Mouse (Mus musculus): ENCODE measurements at regions not wholly inside any gene's neighbourhood (a gene's known extent, or its start where the extent isn't known, plus 50 kb on each side); places are given as distances from the start of the nearest gene placed in this dataset.

- 76% methylated on average over 1 of the region's 1 CpGs for WGBS
- no peaks in the 10 kb centered on the region for H3K36me3 ChIP-seq (ENCODE audit: control insufficient read depth, insufficient read depth, low read length)
- no peak overlapping the region for H3K27ac ChIP-seq (ENCODE audit: low read depth, low read length)
- H3K9ac ChIP-seq (replicated peaks; ENCODE audit: low read depth, low read length): no peak overlapping the region
- no peak overlapping the region for H3K4me2 ChIP-seq (ENCODE audit: low read depth, low read length)
- no peak for ATAC-seq (ENCODE audit: low read depth)
- H3K9me3 ChIP-seq (ENCODE audit: control insufficient read depth, low read length): no peaks in the 10 kb centered on the region
- H3K27me3 ChIP-seq (ENCODE audit: control insufficient read depth, insufficient read depth, low read length): no peaks in the 10 kb centered on the region
- H3K4me3 ChIP-seq (ENCODE audit: low read depth, low read length): no peak overlapping the region
- no peaks in the 10 kb centered on the region for H3K4me1 ChIP-seq (ENCODE audit: control insufficient read depth, insufficient read depth, low read length)
These were observed 137.4 kb upstream of the Cdyl start for GRCm38 (mm10) chr13:35522272-35522671.

- Histone ChIP-seq H3K9me3 (ENCODE audit: control insufficient read depth, low read length) (no peaks in the 10 kb centered on the region), H3K9ac (replicated peaks; ENCODE audit: low read depth, low read length) (no peak overlapping the region), H3K27ac (ENCODE audit: low read depth, low read length) (no peak overlapping the region), H3K4me1 (ENCODE audit: control insufficient read depth, insufficient read depth, low read length) (no peaks in the 10 kb centered on the region), H3K36me3 (ENCODE audit: control insufficient read depth, insufficient read depth, low read length) (no peaks in the 10 kb centered on the region), H3K27me3 (ENCODE audit: control insufficient read depth, insufficient read depth, low read length) (no peaks in the 10 kb centered on the region), H3K4me2 (ENCODE audit: low read depth, low read length) (no peak overlapping the region), H3K4me3 (ENCODE audit: low read depth, low read length) (no peak overlapping the region)
- ATAC-seq (ENCODE audit: low read depth): no peak
- 85% methylated on average over 3 of the region's 3 CpGs for WGBS
These were observed 130.1 kb upstream of the Cdyl start for GRCm38 (mm10) chr13:35529577-35529976.

- no peak overlapping the region for H3K27ac ChIP-seq (ENCODE audit: low read depth, low read length)
- no peak overlapping the region for H3K4me3 ChIP-seq (ENCODE audit: low read depth, low read length)
- no peaks in the 10 kb centered on the region for H3K36me3 ChIP-seq (ENCODE audit: control insufficient read depth, insufficient read depth, low read length)
- no peak overlapping the region for H3K4me2 ChIP-seq (ENCODE audit: low read depth, low read length)
- ATAC-seq (ENCODE audit: low read depth): no peak
- H3K9ac ChIP-seq (replicated peaks; ENCODE audit: low read depth, low read length): no peak overlapping the region
- H3K27me3 ChIP-seq (ENCODE audit: control insufficient read depth, insufficient read depth, low read length): no peaks in the 10 kb centered on the region
- H3K4me1 ChIP-seq (ENCODE audit: control insufficient read depth, insufficient read depth, low read length): no peaks in the 10 kb centered on the region
- no peaks in the 10 kb centered on the region for H3K9me3 ChIP-seq (ENCODE audit: control insufficient read depth, low read length)
- WGBS: 83% methylated on average over 7 of the region's 7 CpGs
These were observed 122.5 kb upstream of the Cdyl start for GRCm38 (mm10) chr13:35537106-35537505.

- 71% methylated on average over 5 of the region's 5 CpGs for WGBS
- Histone ChIP-seq H3K27me3 (ENCODE audit: control insufficient read depth, insufficient read depth, low read length) (no peaks in the 10 kb centered on the region), H3K9ac (replicated peaks; ENCODE audit: low read depth, low read length) (no peak overlapping the region), H3K27ac (ENCODE audit: low read depth, low read length) (no peak overlapping the region), H3K36me3 (ENCODE audit: control insufficient read depth, insufficient read depth, low read length) (no peaks in the 10 kb centered on the region), H3K4me1 (ENCODE audit: control insufficient read depth, insufficient read depth, low read length) (no peaks in the 10 kb centered on the region), H3K9me3 (ENCODE audit: control insufficient read depth, low read length) (no peaks in the 10 kb centered on the region), H3K4me2 (ENCODE audit: low read depth, low read length) (no peak overlapping the region), H3K4me3 (ENCODE audit: low read depth, low read length) (no peak overlapping the region)
- ATAC-seq (ENCODE audit: low read depth): no peak
These were observed 121.7 kb upstream of the Cdyl start for GRCm38 (mm10) chr13:35537936-35538335.

GRCm38 (mm10) chr13:35540433-35540832, 119.2 kb upstream of the Cdyl start:
- Histone ChIP-seq H3K9me3 (ENCODE audit: control insufficient read depth, low read length) (no peaks in the 10 kb centered on the region), H3K4me3 (ENCODE audit: low read depth, low read length) (no peak overlapping the region), H3K4me2 (ENCODE audit: low read depth, low read length) (no peak overlapping the region), H3K27ac (ENCODE audit: low read depth, low read length) (no peak overlapping the region), H3K9ac (replicated peaks; ENCODE audit: low read depth, low read length) (no peak overlapping the region), H3K27me3 (ENCODE audit: control insufficient read depth, insufficient read depth, low read length) (no peaks in the 10 kb centered on the region), H3K36me3 (ENCODE audit: control insufficient read depth, insufficient read depth, low read length) (no peaks in the 10 kb centered on the region), H3K4me1 (ENCODE audit: control insufficient read depth, insufficient read depth, low read length) (no peaks in the 10 kb centered on the region)
- 83% methylated on average over 2 of the region's 2 CpGs for WGBS
- no peak for ATAC-seq (ENCODE audit: low read depth)

GRCm38 (mm10) chr13:35541053-35541452, 118.6 kb upstream of the Cdyl start:
- Histone ChIP-seq H3K27me3 (ENCODE audit: control insufficient read depth, insufficient read depth, low read length) (no peaks in the 10 kb centered on the region), H3K36me3 (ENCODE audit: control insufficient read depth, insufficient read depth, low read length) (no peaks in the 10 kb centered on the region), H3K9me3 (ENCODE audit: control insufficient read depth, low read length) (no peaks in the 10 kb centered on the region), H3K4me3 (ENCODE audit: low read depth, low read length) (no peak overlapping the region), H3K9ac (replicated peaks; ENCODE audit: low read depth, low read length) (no peak overlapping the region), H3K4me2 (ENCODE audit: low read depth, low read length) (no peak overlapping the region), H3K4me1 (ENCODE audit: control insufficient read depth, insufficient read depth, low read length) (no peaks in the 10 kb centered on the region), H3K27ac (ENCODE audit: low read depth, low read length) (no peak overlapping the region)
- no peak for ATAC-seq (ENCODE audit: low read depth)
- WGBS: 87% methylated on average over 6 of the region's 6 CpGs

GRCm38 (mm10) chr13:35564006-35564405, 95.6 kb upstream of the Cdyl start:
- Histone ChIP-seq H3K27ac (ENCODE audit: low read depth, low read length) (no peak overlapping the region), H3K9ac (replicated peaks; ENCODE audit: low read depth, low read length) (no peak overlapping the region), H3K27me3 (ENCODE audit: control insufficient read depth, insufficient read depth, low read length) (no peaks in the 10 kb centered on the region), H3K4me1 (ENCODE audit: control insufficient read depth, insufficient read depth, low read length) (no peaks in the 10 kb centered on the region), H3K36me3 (ENCODE audit: control insufficient read depth, insufficient read depth, low read length) (no peaks in the 10 kb centered on the region), H3K4me3 (ENCODE audit: low read depth, low read length) (no peak overlapping the region), H3K9me3 (ENCODE audit: control insufficient read depth, low read length) (no peaks in the 10 kb centered on the region), H3K4me2 (ENCODE audit: low read depth, low read length) (no peak overlapping the region)
- ATAC-seq (ENCODE audit: low read depth): no peak
- 47% methylated on average over 1 of the region's 1 CpGs for WGBS

- Histone ChIP-seq H3K9me3 (ENCODE audit: control insufficient read depth, low read length) (no peaks in the 10 kb centered on the region), H3K27ac (ENCODE audit: low read depth, low read length) (no peak overlapping the region), H3K4me1 (ENCODE audit: control insufficient read depth, insufficient read depth, low read length) (no peaks in the 10 kb centered on the region), H3K4me2 (ENCODE audit: low read depth, low read length) (no peak overlapping the region), H3K9ac (replicated peaks; ENCODE audit: low read depth, low read length) (no peak overlapping the region), H3K36me3 (ENCODE audit: control insufficient read depth, insufficient read depth, low read length) (no peaks in the 10 kb centered on the region), H3K27me3 (ENCODE audit: control insufficient read depth, insufficient read depth, low read length) (no peaks in the 10 kb centered on the region), H3K4me3 (ENCODE audit: low read depth, low read length) (no peak overlapping the region)
- 0 out of 2 replicates have a peak, but pooled peaks have one; percentile 63 for ATAC-seq (ENCODE audit: low read depth)
- WGBS: 24% methylated on average over 3 of the region's 3 CpGs
These were observed 78.0 kb upstream of the Cdyl start for GRCm38 (mm10) chr13:35581616-35582015.

- H3K27ac ChIP-seq (ENCODE audit: low read depth, low read length): no peak overlapping the region
- 93% methylated on average over 5 of the region's 5 CpGs for WGBS
- no peak overlapping the region for H3K4me2 ChIP-seq (ENCODE audit: low read depth, low read length)
- no peaks in the 10 kb centered on the region for H3K36me3 ChIP-seq (ENCODE audit: control insufficient read depth, insufficient read depth, low read length)
- H3K9me3 ChIP-seq (ENCODE audit: control insufficient read depth, low read length): no peaks in the 10 kb centered on the region
- no peak for ATAC-seq (ENCODE audit: low read depth)
- H3K4me3 ChIP-seq (ENCODE audit: low read depth, low read length): no peak overlapping the region
- no peaks in the 10 kb centered on the region for H3K4me1 ChIP-seq (ENCODE audit: control insufficient read depth, insufficient read depth, low read length)
- H3K9ac ChIP-seq (replicated peaks; ENCODE audit: low read depth, low read length): no peak overlapping the region
- no peaks in the 10 kb centered on the region for H3K27me3 ChIP-seq (ENCODE audit: control insufficient read depth, insufficient read depth, low read length)
These were observed 61.6 kb upstream of the Cdyl start for GRCm38 (mm10) chr13:35598003-35598402.

Measured in neural tube, embryonic 14.5 days (tissue).